Mouse (Mus musculus): ENCODE results near the gene Fbxo2. TPM values are rescaled to one million over a fixed set of nuclear protein-coding genes. Genes with fewer than 3 reads are reported as not detected.

Fbxo2 gene
- total RNA-seq, 2 experiments from 2014 or later: 0.20 TPM; not detected in 1

Small RNA genes lying within 50 kb of the gene (microRNA-seq; reads per million reads assigned to microRNA genes)
- gene Mir7022: not detected

Other genes with a start within 250 kb of the Fbxo2 start
- gene Plod1, start 223.9 kb upstream of the Fbxo2 start, total RNA-seq (2021): 10 to 100 TPM; 79.5 to 97.6 TPM
- 10 to 100 TPM; 36.4 to 39.3 TPM for gene 2510039O18Rik, start 219.7 kb upstream of the Fbxo2 start, total RNA-seq (2021)
- 100 to 1,000 TPM; 169 to 448 TPM for gene Nppb, start 174.8 kb upstream of the Fbxo2 start, total RNA-seq (2021)
- 1,000 to 10,000 TPM; 2,183 to 2,475 TPM for gene Nppa, start 159.9 kb upstream of the Fbxo2 start, total RNA-seq (2021)
- gene Clcn6, start 121.8 kb upstream of the Fbxo2 start, total RNA-seq (2021): 1 to 10 TPM; 8.6 to 8.7 TPM
- gene Mthfr, start 121.5 kb upstream of the Fbxo2 start, total RNA-seq (2021): 10 to 100 TPM in 1 of 2 experiments, 1 to 10 TPM in 1; 9.7 to 11.3 TPM
- 10 to 100 TPM; 43.0 to 43.5 TPM for gene Agtrap, start 72.6 kb upstream of the Fbxo2 start, total RNA-seq (2021)
- 10 to 100 TPM; 11.9 to 12.8 TPM for gene Mad2l2, start 30.2 kb upstream of the Fbxo2 start, total RNA-seq (2021)
- under 1 TPM; 0.05 to 0.11 TPM for gene Draxin, start 29.9 kb upstream of the Fbxo2 start, total RNA-seq (2021)
- 10 to 100 TPM; 34.5 to 37.5 TPM for gene Fbxo6, start 8.5 kb upstream of the Fbxo2 start, total RNA-seq (2021)
- 10 to 100 TPM; 16.0 to 16.9 TPM for gene Fbxo44, start 139 bp upstream of the Fbxo2 start, total RNA-seq (2021)
- not detected for gene Disp3, start 127.3 kb downstream of the Fbxo2 start, total RNA-seq (2021)

Data from heart, postnatal 25 days (tissue).